Mouse (Mus musculus): Measurements from ENCODE around the gene Efcab1.

DNA sequence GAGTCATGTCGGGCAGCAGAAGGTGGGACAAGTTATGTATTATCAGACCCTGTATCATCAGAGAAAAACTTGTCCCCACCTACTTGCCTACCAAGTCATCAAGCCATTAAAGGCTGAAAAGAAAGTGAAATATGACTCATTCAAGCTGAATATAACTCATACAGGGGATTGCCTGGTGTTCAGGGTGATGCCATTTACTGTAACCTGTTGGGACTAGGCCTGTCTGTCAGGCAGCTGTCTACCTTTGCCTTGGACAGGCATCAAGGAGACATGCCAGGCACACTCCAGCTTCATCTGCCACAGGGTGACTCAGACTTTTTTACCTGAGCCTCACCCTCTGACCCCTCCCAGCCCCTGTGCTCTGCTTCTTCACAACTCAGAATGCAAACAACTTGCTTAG, 21.0 kb upstream of the Efcab1 start:
- TF ChIP-seq CTCF (conservative IDR thresholded peaks at IDR 0.05; ENCODE audit: low read length) (no peak), POU5F1 (IDR thresholded peaks at IDR 0.05; ENCODE audit: borderline replicate concordance, low read length) (no peak)

Measured in E14TG2a.4 (cell line).